Mouse (Mus musculus) heart, adult 8-10 months (tissue): ENCODE measurements at regions not wholly inside any gene's neighbourhood (a gene's known extent, or its start where the extent isn't known, plus 50 kb on each side); places are given as distances from the start of the nearest gene placed in this dataset.

ENCODE experiments used
- DNase-seq: peaks from one replicate; pipeline ENCODE4 v3.0.0; 2022; ENCODE audit warnings: low spot score

GRCm38 (mm10) chr14:58817961-58818504 lies 324.7 kb downstream of the 1700129C05Rik start:
- no peak for DNase-seq

- DNase-seq: no peak
These were observed 326.2 kb downstream of the 1700129C05Rik start for GRCm38 (mm10) chr14:58816540-58816876.

GRCm38 (mm10) chr14:58815616-58816539 lies 326.8 kb downstream of the 1700129C05Rik start:
- DNase-seq: no peak

- peak; percentile 74 for DNase-seq
These were observed 330.1 kb downstream of the 1700129C05Rik start for GRCm38 (mm10) chr14:58812585-58812984.

GRCm38 (mm10) chr14:58801402-58801861 lies 341.3 kb downstream of the 1700129C05Rik start:
- DNase-seq: peak; percentile 53

GRCm38 (mm10) chr14:58788190-58788945 lies 354.3 kb downstream of the 1700129C05Rik start:
- DNase-seq: no peak

GRCm38 (mm10) chr14:58787618-58788017 lies 355.1 kb downstream of the 1700129C05Rik start:
- no peak for DNase-seq

GRCm38 (mm10) chr14:58786791-58787491 lies 355.8 kb downstream of the 1700129C05Rik start:
- peak; percentile 37 for DNase-seq

- DNase-seq: peak; percentile 34
These were observed 359.5 kb downstream of the 1700129C05Rik start for GRCm38 (mm10) chr14:58783201-58783600.

GRCm38 (mm10) chr14:58780306-58780705 lies 362.4 kb downstream of the 1700129C05Rik start:
- DNase-seq: no peak

GRCm38 (mm10) chr14:58778675-58779074 lies 364.0 kb downstream of the 1700129C05Rik start:
- no peak for DNase-seq

GRCm38 (mm10) chr14:58761291-58761690 lies 381.4 kb downstream of the 1700129C05Rik start:
- DNase-seq: no peak

GRCm38 (mm10) chr14:58759759-58760158 lies 382.9 kb downstream of the 1700129C05Rik start:
- no peak for DNase-seq

GRCm38 (mm10) chr14:58753781-58754180 lies 388.9 kb downstream of the 1700129C05Rik start:
- DNase-seq: no peak

GRCm38 (mm10) chr14:58753136-58753535 lies 389.6 kb downstream of the 1700129C05Rik start:
- no peak for DNase-seq

- no peak for DNase-seq
These were observed 416.3 kb downstream of the 1700129C05Rik start for GRCm38 (mm10) chr14:58726418-58726817.

GRCm38 (mm10) chr14:58714856-58715255 lies 427.8 kb downstream of the 1700129C05Rik start:
- DNase-seq: no peak

- no peak for DNase-seq
These were observed 432.8 kb downstream of the 1700129C05Rik start for GRCm38 (mm10) chr14:58709861-58710260.

GRCm38 (mm10) chr14:58709281-58709680 lies 433.4 kb downstream of the 1700129C05Rik start:
- DNase-seq: no peak

GRCm38 (mm10) chr14:58701765-58702164 lies 440.9 kb downstream of the 1700129C05Rik start:
- DNase-seq: peak; percentile 31

- no peak for DNase-seq
These were observed 451.4 kb downstream of the 1700129C05Rik start for GRCm38 (mm10) chr14:58691129-58691828.
